Mouse (Mus musculus) megakaryocyte, embryonic 14.5 days (primary cell): ENCODE data around the gene Sesn2.

Experiments used
- FLI1 ChIP-seq: IDR thresholded peaks from 2 replicates; pipeline ENCODE4 v1.6.1; 2012; ENCODE audit warnings: low read length, inconsistent platforms, mixed read lengths
- GATA1 ChIP-seq: IDR thresholded peaks from 3 replicates; pipeline ENCODE4 v1.6.1; 2012; ENCODE audit warnings: mixed read lengths, low read length, inconsistent platforms, borderline replicate concordance

GRCm38 (mm10) chr4:132449778-132450177 is 60.5 kb downstream of the Sesn2 start:
- TF ChIP-seq GATA1, result no peak
- no peak for TF ChIP-seq FLI1
